Mouse (Mus musculus): ENCODE results near the gene Tiam2. TPM values are rescaled to one million over a fixed set of nuclear protein-coding genes. Genes with fewer than 3 reads are reported as not detected.

Gene Tiam2
- polyA plus RNA-seq, 1 experiment from 2014 or later: 4.1 TPM

DNA sequence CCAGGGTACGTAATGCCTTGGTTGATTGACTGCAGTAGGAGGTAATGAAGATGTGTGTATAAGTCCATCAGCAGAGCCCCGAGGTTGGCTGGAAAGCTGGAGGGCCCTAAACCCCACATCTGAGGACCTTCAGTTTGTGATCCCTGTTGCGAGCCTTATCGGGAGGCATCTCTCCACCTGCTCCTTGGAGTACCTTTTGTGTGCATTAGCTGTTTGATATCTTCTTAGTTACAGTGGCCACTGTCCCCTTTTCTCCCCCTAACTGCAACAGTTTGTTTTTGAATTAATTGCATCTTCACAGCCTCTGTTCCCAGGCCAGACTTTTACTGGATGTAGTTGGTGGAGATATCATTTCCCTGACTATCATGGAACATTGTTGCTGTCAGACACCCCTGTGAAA, 10.8 kb upstream of the Tiam2 start:
- no peak overlapping the region for H3K4me3 ChIP-seq
- no peak overlapping the region for H3K4me2 ChIP-seq
- H3K27ac ChIP-seq: no peak overlapping the region
- ATAC-seq (replicated peaks): no peak
- WGBS: 87% methylated on average over 4 of the region's 4 CpGs
- H3K27me3 ChIP-seq (replicated peaks): no peaks in the 10 kb centered on the region; the same call in 1 of the 2 replicates
- H3K9me3 ChIP-seq: no peaks in the 10 kb centered on the region
- no peaks in the 10 kb centered on the region for H3K36me3 ChIP-seq (replicated peaks)
- no peak overlapping the region for H3K9ac ChIP-seq
- peaks cover 6% of the 10 kb centered on the region; the same call in 1 of the 2 replicates for H3K4me1 ChIP-seq

GRCm38 (mm10) chr17:3326903-3327279, 518 bp downstream of the Tiam2 start:
- Histone ChIP-seq H3K4me2 (peak overlapping the region; percentile 78), H3K36me3 (replicated peaks) (no peaks in the 10 kb centered on the region), H3K4me3 (peak overlapping the region; percentile 44), H3K27me3 (replicated peaks) (peaks cover 36% of the 10 kb centered on the region), H3K27ac (no peak overlapping the region), H3K9ac (peak overlapping the region; percentile 31; the same call in 1 of the 2 replicates), H3K9me3 (no peaks in the 10 kb centered on the region), H3K4me1 (peaks cover 17% of the 10 kb centered on the region)
- WGBS: under 1% methylated on average over 25 of the region's 25 CpGs
- peak; percentile 17; the same call in 1 of the 2 replicates for ATAC-seq (replicated peaks)

DNA sequence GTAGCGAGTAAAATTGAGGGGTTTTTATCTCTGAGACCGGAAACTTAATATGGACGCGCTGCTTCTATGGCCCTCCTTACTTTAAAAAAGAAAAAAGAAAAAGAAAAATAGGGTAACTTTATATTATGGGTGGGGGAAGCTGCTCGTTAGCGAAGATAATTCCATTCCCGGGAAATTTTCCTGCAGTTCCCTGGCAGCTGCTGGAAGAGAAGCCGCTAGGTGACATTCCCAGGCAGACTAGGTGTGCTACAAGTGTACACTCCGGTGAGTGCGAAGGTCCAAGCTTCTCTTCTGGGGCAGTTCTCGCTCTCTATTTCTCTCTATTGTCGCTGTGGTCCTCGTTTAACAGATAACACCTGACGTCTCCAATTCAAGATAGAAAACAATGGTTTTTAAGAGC, 962 bp downstream of the Tiam2 start:
- 5% methylated on average over 14 of the region's 14 CpGs for WGBS

DNA sequence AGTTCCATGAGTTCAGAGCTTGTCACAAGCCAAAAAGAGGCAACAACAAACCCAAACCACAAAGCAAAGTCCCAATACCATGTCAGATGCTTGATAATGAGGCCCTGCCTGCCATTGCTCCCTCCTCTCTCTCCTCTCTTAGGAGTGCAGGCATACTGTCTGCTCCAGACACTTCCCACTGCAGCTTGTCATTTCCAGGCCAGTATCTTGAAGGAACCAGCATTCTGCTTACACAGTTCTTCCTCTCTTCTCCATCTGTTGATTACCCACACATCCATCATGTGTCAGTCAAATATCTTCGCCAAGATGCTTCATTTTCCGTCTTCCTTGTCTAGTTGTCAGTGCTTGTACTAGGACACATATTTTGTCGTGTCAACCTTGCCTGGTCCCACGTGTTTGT, 2.4 kb downstream of the Tiam2 start:
- Histone ChIP-seq H3K36me3 (replicated peaks) (no peaks in the 10 kb centered on the region), H3K9me3 (no peaks in the 10 kb centered on the region), H3K4me2 (no peak overlapping the region), H3K9ac (no peak overlapping the region), H3K27ac (no peak overlapping the region), H3K4me1 (peaks cover 17% of the 10 kb centered on the region), H3K4me3 (no peak overlapping the region), H3K27me3 (replicated peaks) (peaks cover 36% of the 10 kb centered on the region)
- ATAC-seq (replicated peaks): no peak
- 78% methylated on average over 4 of the region's 4 CpGs for WGBS

More for the DNA sequence above, 962 bp downstream of the Tiam2 start:
- no peaks in the 10 kb centered on the region for H3K9me3 ChIP-seq
- 0 out of 2 replicates have a peak overlapping the region, but pooled peaks have one; percentile 31 for H3K9ac ChIP-seq
- peak overlapping the region; percentile 44 for H3K4me3 ChIP-seq
- H3K4me1 ChIP-seq: peaks cover 17% of the 10 kb centered on the region
- no peak overlapping the region for H3K27ac ChIP-seq
- H3K4me2 ChIP-seq: peak overlapping the region; percentile 78
- peaks cover 36% of the 10 kb centered on the region for H3K27me3 ChIP-seq (replicated peaks)
- ATAC-seq (replicated peaks): no peak
- H3K36me3 ChIP-seq (replicated peaks): no peaks in the 10 kb centered on the region

DNA sequence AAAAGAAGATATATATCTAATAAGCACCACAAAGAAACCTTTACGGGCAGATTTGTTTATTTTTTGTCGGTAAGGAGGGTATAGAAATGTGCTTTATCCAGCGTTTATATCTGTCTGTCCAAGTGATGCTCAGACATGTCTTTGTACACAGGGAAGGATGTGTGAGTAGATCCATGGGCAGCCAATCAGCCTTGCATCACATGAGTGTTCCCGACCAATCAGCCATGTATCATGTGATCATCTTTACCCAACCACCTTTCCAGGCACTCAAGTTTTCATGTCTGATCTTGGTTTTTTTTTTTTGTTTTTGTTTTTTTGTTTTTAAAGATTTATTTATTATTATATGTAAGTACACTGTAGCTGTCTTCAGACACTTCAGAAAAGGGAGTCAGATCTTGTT, 3.1 kb downstream of the Tiam2 start:
- Histone ChIP-seq H3K4me3 (no peak overlapping the region), H3K27me3 (replicated peaks) (peaks cover 36% of the 10 kb centered on the region), H3K27ac (no peak overlapping the region), H3K9me3 (no peaks in the 10 kb centered on the region), H3K4me1 (peaks cover 17% of the 10 kb centered on the region), H3K36me3 (replicated peaks) (no peaks in the 10 kb centered on the region), H3K4me2 (no peak overlapping the region), H3K9ac (no peak overlapping the region)
- no peak for ATAC-seq (replicated peaks)
- 94% methylated on average over 4 of the region's 4 CpGs for WGBS

DNA sequence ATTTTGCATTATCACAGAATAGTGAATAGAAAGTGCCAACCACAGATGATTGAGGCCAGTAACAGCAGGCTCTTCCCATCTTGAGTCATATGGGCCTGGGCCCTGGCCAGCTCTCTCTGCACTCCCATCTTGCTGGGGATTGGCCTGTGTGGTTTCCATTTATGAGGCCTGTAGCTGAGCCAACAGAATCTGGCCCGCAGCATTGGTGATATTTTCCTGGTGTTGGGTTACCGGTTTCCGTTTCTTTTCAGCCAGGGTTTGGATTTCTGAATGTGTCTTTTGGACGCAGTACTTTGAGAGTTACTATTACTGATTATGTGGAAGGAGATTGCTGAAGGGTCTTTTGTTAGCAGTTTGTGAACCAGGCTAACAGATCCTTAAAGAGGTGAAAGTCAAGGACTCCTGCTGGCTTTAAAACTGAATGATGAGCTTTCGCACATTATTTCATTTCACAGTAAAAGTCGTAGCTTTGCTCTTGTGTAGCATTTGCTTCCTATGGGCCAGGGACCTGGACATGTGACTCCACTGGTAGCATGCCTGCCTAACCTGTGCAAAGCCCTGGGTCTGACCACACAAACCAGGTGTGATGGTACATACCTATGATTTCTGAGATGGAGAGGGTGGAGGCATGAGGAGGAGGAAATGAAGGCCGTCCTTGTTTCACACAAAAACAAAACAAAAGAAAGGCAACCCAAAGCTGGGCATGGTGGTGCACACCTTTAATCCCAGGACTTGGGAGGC, 5.5 kb downstream of the Tiam2 start:
- peaks cover 8% of the 10 kb centered on the region for H3K4me1 ChIP-seq
- no peak for ATAC-seq (replicated peaks)
- no peak overlapping the region for H3K9ac ChIP-seq
- no peaks in the 10 kb centered on the region for H3K36me3 ChIP-seq (replicated peaks)
- 70% methylated on average over 7 of the region's 7 CpGs for WGBS
- no peaks in the 10 kb centered on the region for H3K9me3 ChIP-seq
- no peak overlapping the region for H3K27ac ChIP-seq
- H3K4me3 ChIP-seq: no peak overlapping the region
- H3K27me3 ChIP-seq (replicated peaks): peaks cover 20% of the 10 kb centered on the region
- H3K4me2 ChIP-seq: no peak overlapping the region

GRCm38 (mm10) chr17:3336161-3336739, 9.9 kb downstream of the Tiam2 start:
- no peak overlapping the region for H3K4me3 ChIP-seq
- no peak overlapping the region for H3K27ac ChIP-seq
- H3K36me3 ChIP-seq (replicated peaks): no peaks in the 10 kb centered on the region
- ATAC-seq (replicated peaks): no peak
- H3K4me2 ChIP-seq: no peak overlapping the region
- no peaks in the 10 kb centered on the region for H3K9me3 ChIP-seq
- no peaks in the 10 kb centered on the region for H3K27me3 ChIP-seq (replicated peaks)
- H3K4me1 ChIP-seq: peaks cover 5% of the 10 kb centered on the region
- 82% methylated on average over 7 of the region's 7 CpGs for WGBS
- no peak overlapping the region for H3K9ac ChIP-seq

GRCm38 (mm10) chr17:3336887-3337524, 10.6 kb downstream of the Tiam2 start:
- no peaks in the 10 kb centered on the region for H3K36me3 ChIP-seq (replicated peaks)
- no peaks in the 10 kb centered on the region for H3K9me3 ChIP-seq
- 74% methylated on average over 7 of the region's 7 CpGs for WGBS
- H3K4me3 ChIP-seq: no peak overlapping the region
- ATAC-seq (replicated peaks): no peak
- no peak overlapping the region for H3K4me2 ChIP-seq
- no peak overlapping the region for H3K9ac ChIP-seq
- H3K27ac ChIP-seq: no peak overlapping the region
- no peaks in the 10 kb centered on the region for H3K27me3 ChIP-seq (replicated peaks)
- H3K4me1 ChIP-seq: peaks cover 5% of the 10 kb centered on the region

DNA sequence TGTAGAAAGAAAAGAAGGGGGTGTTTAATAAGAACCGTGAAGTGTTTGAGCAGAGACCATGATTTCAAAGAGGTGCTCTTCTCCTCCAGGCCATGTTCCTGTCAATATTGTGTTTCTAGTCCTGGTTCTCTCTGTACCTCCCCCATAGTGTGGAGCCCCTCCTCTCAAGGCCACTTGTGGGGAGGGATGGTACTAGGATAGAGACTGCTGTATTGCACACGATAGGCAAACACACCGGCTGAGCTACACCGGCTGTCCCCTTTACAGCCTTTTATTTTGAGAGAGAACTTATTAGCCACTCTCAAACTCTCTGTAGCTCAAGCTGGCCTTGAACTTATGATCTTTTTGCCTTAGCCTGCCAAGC, 11.1 kb downstream of the Tiam2 start:
- Histone ChIP-seq H3K27me3 (replicated peaks) (no peaks in the 10 kb centered on the region), H3K4me1 (peaks cover 5% of the 10 kb centered on the region), H3K27ac (no peak overlapping the region), H3K4me3 (no peak overlapping the region), H3K9ac (no peak overlapping the region), H3K9me3 (no peaks in the 10 kb centered on the region), H3K4me2 (no peak overlapping the region), H3K36me3 (replicated peaks) (no peaks in the 10 kb centered on the region)
- ATAC-seq (replicated peaks): no peak
- whole genome bisulfite sequencing: 77% methylated on average over 4 of the region's 4 CpGs

- H3K36me3 ChIP-seq (replicated peaks): no peaks in the 10 kb centered on the region
- no peaks in the 10 kb centered on the region for H3K9me3 ChIP-seq
- no peak overlapping the region for H3K4me2 ChIP-seq
- H3K4me1 ChIP-seq: peaks cover 5% of the 10 kb centered on the region
- no peak overlapping the region for H3K4me3 ChIP-seq
- peak; percentile 52; the same call in 1 of the 2 replicates for ATAC-seq (replicated peaks)
- WGBS: 60% methylated on average over 7 of the region's 7 CpGs
- no peak overlapping the region for H3K27ac ChIP-seq
- no peak overlapping the region for H3K9ac ChIP-seq
- no peaks in the 10 kb centered on the region for H3K27me3 ChIP-seq (replicated peaks)
Measured at GRCm38 (mm10) chr17:3338821-3339220, 12.4 kb downstream of the Tiam2 start.

- peak overlapping the region; percentile 50; the same call in 1 of the 2 replicates for H3K27ac ChIP-seq
- H3K36me3 ChIP-seq (replicated peaks): no peaks in the 10 kb centered on the region
- H3K4me3 ChIP-seq: no peak overlapping the region
- no peaks in the 10 kb centered on the region for H3K9me3 ChIP-seq
- 0 out of 2 replicates have a peak, but pooled peaks have one; percentile 24 for ATAC-seq (replicated peaks)
- WGBS: 55% methylated on average over 7 of the region's 7 CpGs
- H3K27me3 ChIP-seq (replicated peaks): no peaks in the 10 kb centered on the region
- no peak overlapping the region for H3K4me2 ChIP-seq
- H3K9ac ChIP-seq: no peak overlapping the region
- peaks cover 12% of the 10 kb centered on the region for H3K4me1 ChIP-seq
Measured at GRCm38 (mm10) chr17:3344872-3345271, 18.5 kb downstream of the Tiam2 start.

DNA sequence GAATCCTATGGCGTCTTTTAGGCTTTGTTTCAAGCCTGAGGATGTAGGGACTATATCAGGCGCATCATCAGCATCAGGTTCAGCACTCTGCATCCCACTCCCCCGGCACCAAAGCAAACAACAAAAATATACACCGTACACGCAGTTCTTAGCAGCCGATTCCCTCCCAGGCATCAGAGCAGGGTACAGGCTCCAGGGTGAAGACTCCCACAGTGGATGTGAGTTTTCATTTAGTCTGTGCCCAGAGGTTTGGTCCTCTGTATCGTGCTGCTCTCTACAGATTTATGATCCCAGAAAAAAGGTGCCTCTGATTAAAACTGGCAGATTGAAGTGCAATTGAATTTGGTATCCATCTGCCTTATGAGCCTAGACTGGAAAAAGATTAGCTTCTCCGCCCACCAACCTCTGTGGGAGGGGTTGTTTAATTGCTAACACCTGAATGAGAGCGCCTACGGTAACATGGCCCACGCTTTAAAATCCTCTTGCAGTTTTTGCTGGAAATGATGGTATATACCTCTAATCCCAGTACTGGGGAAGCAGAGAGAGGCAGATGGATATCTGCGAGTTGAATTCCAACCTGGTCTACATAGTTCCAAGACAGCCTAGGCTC, 19.0 kb downstream of the Tiam2 start:
- no peaks in the 10 kb centered on the region for H3K36me3 ChIP-seq (replicated peaks)
- ATAC-seq (replicated peaks): no peak
- 58% methylated on average over 12 of the region's 12 CpGs for WGBS
- H3K4me3 ChIP-seq: no peak overlapping the region
- peak overlapping the region; percentile 50; the same call in 1 of the 2 replicates for H3K27ac ChIP-seq
- no peak overlapping the region for H3K4me2 ChIP-seq
- no peak overlapping the region for H3K9ac ChIP-seq
- peaks cover 12% of the 10 kb centered on the region for H3K4me1 ChIP-seq
- H3K27me3 ChIP-seq (replicated peaks): no peaks in the 10 kb centered on the region
- H3K9me3 ChIP-seq: no peaks in the 10 kb centered on the region
